Mouse (Mus musculus) adrenal gland, postnatal 10 days (tissue): Measurements from ENCODE around the gene Gm20547. TPM values are rescaled to one million over a fixed set of nuclear protein-coding genes. Genes with fewer than 3 reads are reported as not detected.
"Not testable (repeated sequence)": the region's sequence is repeated elsewhere in the genome, so short reads cannot be mapped to it uniquely, and the experiment has no call there.

Experiments
- DNase-seq: peaks from one replicate; pipeline ENCODE4 v3.0.0; 2021; ENCODE audit warnings: mixed read lengths
- long read RNA-seq, 2 experiments: library from polyadenylated mRNA; stranded (forward); transcript quantifications; one replicate each; pipeline ENCODE4 v2.0.0; 2021
- total RNA-seq, 2 experiments: library from RNA; stranded (reverse); gene quantifications; 2 replicates each; pipeline ENCODE4 v1.2.3; 2021

The Gm20547 gene
- under 1 TPM in 1 of 2 experiments, not detected in 1; 0.21 TPM for total RNA-seq
- long read RNA-seq, experiment 1, partial matches to known transcripts: 145 of 145 reads
- long read RNA-seq, experiment 1, other reads (novel, unspliced or antisense): 0 of 145 reads
- long read RNA-seq, experiment 2, partial matches to known transcripts: 9 of 9 reads
- long read RNA-seq, experiment 2, other reads (novel, unspliced or antisense): 0 of 9 reads

DNA sequence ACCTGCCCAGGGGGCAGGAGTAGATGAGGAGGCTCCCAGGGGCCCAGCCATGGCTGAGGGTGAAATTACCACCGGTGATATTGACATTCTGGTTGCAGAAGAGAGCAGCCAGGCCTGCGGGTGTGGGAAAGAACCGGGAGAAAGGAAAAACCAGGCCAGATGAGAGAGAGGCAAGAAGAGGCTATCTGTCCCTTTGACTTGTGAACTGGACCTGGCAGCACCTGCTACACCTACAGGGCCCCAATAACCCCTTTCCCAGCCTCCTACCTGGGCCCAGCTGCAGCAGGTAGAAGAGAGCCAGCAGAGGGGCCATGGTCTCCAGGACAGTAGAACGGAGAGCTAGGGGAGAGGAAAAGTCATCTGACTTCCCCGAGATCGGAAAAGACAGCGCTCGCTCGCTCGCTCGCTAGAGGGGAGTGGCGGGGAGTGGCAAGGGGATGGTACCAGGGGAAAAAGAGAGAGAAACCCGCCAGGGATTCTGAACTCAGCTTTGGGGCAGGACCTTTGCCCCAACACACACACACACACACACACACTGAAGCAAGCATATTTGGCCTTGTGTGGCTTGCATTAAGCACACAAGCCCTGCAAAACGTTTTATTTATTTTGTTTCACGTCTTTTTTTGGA, at the start of gene Gm20547:
Gene Gm20547 (minus strand): TSS at position 360 of the 628 bp plus-strand sequence.
- peak; percentile 49 for DNase-seq

- peak; percentile 98 for DNase-seq
These were observed 49.4 kb upstream of the Gm20547 start, which contains the start of gene Neu1 for GRCm38 (mm10) chr17:34931061-34931734. Neu1 (plus strand) TSS chr17:34931253.

DNA sequence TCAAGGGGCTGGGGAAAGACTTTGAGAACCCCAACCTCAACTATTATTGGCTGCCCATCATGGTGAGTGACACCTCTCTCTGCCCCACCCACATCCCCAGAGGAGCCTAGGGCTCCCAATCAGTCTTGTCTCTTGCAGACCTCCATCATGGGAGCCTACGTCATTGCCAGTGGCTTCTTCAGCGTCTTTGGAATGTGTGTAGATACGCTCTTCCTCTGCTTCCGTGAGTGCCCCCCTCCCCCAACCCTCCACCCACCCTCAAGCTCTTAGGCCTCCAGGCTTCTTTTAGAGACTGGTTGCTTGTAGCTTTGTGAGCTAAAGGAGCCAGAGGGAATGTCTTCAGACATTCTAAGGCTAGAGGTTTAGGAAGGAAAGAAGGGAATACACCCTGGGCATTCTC, 47.0 kb upstream of the Gm20547 start:
- no peak for DNase-seq

- DNase-seq: peak; percentile 41
These were observed 45.6 kb upstream of the Gm20547 start for GRCm38 (mm10) chr17:34927306-34928019.

- no peak for DNase-seq
These were observed 42.4 kb upstream of the Gm20547 start for GRCm38 (mm10) chr17:34924258-34924657.

GRCm38 (mm10) chr17:34922939-34923338, 41.1 kb upstream of the Gm20547 start:
- no peak for DNase-seq

DNA sequence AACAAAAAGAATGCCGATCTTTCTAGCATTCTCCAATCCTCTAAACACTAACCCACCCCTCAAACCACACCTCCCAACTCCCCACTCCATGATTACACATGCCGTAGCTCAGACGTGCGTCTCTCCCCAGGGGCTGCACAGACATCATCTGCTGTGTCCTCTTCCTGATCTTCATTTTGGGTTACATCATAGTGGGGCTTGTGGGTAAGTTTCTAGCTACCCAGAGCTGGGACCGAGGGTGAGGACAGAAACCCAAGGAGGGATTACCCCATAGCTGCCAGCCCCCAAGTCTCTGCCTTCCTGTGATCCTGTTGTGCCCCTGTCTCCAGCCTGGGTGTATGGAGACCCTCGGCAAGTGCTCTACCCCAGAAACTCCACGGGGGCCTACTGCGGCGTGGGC, 35.3 kb upstream of the Gm20547 start:
- DNase-seq: no peak

DNA sequence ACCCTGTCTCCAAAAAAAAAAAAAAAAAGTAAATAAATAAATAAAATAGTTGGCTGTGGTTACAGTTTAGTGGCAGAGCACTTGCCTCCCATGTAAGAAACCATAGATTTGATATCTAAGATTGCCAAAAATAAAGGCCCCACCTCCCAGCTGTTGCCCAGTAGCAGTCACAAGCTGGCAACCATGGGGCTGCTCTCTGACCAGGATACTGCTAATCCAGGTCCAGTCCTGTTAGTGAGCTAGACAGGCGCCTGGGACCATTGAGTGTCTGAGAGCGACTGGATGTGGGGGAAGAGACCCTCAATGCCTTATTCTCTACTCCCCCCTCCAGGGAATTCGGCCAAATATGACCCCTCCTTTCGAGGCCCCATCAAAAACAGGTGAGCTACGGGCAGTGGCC, 34.5 kb upstream of the Gm20547 start:
- no peak for DNase-seq

DNA sequence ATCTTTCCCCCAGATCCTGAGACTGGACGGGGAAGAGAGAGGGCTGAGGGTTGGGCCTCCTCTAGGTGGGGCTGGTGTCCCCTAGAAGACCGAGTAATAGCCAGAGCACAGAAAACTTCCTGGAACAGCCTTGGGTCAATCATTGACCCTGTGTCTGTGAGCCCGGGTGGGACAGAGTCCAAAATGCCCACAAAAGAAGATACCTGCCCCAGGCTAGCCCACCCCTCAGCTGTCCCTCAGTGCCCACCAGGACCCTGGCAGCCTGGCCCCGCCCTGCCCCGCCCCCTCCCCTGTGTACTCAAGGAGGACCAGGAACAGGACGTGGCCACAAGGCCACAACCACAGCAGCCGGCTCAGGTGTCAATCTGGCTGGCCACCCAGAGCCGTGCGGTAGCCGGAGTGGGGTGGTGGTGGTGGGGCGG, 33.6 kb upstream of the Gm20547 start:
- DNase-seq: peak; percentile 46

- no peak for DNase-seq
These were observed 32.3 kb upstream of the Gm20547 start, which contains the start of gene Slc44a4 for GRCm38 (mm10) chr17:34913930-34914665. Slc44a4 (plus strand) TSS chr17:34914466.

GRCm38 (mm10) chr17:34911945-34912351, 30.1 kb upstream of the Gm20547 start:
- DNase-seq: peak; percentile 88

- no peak for DNase-seq
These were observed 29.1 kb upstream of the Gm20547 start for GRCm38 (mm10) chr17:34910982-34911381.

- no peak for DNase-seq
These were observed 21.1 kb upstream of the Gm20547 start for GRCm38 (mm10) chr17:34902895-34903294.

GRCm38 (mm10) chr17:34901948-34902347, 20.1 kb upstream of the Gm20547 start:
- not testable (repeated sequence) for DNase-seq

DNA sequence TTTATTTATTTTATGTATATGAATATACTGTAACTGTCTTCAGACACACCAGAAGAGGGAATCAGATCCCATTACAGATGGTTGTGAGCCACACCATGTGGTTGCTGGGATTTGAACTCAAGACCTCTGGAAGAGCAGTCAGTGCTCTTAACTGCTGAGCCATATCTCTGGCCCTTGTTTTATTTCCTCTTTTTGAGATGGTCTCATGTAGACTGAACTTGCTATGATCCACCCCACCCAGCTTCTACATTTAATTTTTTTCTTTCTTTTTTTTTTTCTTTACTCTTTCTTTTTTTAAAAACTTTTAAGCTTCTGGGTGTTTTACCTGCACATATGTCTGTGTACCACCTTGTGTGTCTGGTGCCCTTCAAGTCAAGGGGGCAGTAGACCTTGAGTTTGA, 19.0 kb upstream of the Gm20547 start:
- not testable (repeated sequence) for DNase-seq

DNA sequence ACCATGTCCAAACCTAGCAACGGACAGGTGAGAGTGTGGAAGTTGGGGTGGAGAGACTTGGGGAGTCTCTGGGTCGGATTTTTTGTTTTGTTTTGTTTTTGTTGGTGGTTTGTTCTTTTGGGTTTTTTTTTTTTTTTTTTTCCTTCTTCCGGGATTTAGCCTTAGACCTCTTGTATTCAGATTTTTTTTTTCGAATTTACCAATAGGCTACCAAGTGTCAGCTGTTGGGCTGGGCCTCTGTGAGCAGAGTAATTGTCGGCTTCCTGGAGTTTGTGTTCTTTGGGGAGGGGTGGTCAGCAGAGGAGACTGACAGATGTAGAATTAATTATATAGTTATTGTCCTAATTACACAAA, 18.0 kb upstream of the Gm20547 start:
- no peak for DNase-seq

DNA sequence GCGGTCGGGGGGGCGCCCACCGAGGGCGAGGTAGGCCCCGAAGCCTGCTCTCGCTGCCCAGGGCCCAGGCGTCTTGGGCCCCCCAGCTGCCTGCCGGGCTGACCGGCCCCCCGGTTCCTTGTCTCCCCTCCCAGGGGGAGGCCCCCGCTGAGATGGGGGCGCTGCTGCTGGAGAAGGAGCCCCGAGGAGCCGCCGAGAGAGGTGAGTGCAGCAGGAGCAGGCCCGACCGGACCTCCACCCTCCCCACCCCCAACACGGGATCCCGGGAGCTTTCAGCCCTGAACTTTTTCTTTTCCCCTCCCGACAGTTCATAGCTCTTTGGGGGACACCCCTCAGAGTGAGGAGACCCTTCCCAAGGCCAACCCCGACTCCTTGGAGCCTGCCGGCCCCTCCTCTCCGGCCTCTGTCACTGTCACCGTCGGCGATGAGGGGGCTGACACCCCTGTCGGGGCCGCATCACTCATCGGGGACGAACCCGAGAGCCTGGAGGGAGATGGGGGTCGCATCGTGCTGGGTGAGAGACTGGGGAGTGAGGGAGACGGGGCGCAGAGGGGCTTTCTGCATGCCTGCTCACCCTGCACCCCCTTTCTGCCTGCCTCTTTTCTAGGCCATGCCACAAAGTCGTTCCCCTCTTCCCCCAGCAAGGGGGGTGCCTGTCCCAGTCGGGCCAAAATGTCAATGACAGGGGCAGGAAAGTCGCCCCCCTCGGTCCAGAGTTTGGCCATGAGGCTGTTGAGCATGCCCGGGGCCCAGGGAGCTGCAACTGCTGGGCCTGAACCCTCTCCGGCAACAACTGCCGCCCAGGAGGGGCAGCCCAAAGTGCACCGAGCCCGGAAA, 17.4 kb upstream of the Gm20547 start:
- DNase-seq: peak; percentile 72

DNA sequence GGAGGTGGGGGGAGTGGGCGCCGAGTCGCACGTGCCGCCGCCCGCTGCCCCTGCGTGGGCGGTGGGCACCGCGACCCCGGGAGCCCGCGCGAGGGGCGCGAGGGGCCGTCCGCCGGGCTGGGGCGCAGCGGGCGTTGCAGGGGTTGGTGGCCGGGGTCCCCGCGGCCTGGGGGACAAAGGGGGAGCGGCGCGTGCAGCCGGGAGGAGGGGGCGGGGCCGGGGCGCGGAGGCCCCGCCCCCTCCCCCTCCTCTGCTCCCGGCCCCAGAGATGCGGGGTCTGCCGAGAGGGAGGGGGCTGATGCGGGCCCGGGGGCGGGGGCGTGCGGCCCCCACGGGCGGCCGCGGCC, 16.8 kb upstream of the Gm20547 start:
- peak; percentile 63 for DNase-seq

DNA sequence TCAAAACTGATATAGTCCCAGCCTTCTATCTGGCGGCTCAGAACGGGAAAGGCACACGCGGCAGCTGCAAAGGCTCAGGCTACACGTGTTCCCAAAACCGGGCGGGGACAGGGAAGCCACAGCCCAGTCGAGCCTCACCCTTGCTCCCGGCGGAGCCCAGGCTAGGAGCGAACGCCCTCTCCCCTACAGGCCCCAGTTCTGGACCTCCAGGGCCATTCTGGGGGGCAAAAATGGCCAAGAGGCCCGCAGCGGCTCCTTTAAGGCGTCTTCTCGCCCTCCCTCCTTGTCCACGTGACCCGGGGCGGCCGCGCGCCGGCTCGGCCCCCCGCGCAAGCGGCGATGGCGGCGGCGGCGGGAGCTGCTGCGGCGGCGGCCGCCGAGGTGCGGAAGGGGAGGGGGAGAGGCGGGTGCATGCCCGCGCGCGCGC, 16.3 kb upstream of the Gm20547 start, which contains the start of the genes C2 and Ehmt2:
Gene C2 (minus strand): TSS at position 106 of the 427 bp plus-strand sequence.
Gene Ehmt2 (plus strand): TSS at position 310 of the 427 bp plus-strand sequence.
- peak; percentile 90 for DNase-seq

DNA sequence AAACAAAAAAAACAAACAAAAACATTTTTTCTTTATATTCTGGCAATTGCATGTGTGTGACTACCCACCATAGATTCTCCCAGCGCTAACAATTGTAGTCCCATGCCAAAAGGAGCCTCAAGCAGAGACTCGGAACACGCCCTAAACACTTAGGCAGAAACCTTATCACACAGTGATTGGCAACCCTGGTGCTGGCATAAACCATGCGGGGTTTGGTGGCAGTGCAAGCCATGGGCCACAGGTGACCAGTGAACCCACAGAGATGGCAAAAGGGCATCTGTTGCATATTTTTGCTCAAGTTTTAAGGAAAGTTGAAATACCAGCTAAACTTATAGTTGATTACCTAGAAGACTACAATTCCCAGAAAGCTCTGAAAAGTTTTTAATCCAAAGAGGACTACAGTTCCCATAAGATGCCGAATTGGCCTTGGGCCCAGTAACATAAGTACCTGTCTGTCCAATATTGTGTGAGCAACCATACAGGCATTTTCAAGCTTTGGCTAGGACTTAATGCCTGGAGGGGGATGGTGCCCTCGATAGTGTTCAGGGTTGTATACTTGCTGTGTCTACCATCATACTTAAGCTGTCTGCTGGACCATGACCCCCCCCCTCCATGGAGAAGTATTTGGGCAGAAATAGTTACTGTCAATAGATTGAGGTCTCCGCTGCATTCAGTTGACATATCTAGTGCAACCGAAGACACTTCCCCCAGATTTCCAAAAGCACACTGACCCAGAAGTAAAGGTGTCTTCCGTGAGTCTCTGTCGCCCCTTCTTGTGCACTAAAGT, 15.7 kb upstream of the Gm20547 start:
- peak; percentile 36 for DNase-seq
